Mouse (Mus musculus) bone marrow macrophage, adult 2 months (primary cell): ENCODE data around the gene Wdcp.

Experiments used
- CTCF ChIP-seq: IDR thresholded peaks from 2 replicates; pipeline ENCODE4 v1.5.1; 2012; ENCODE audit warnings: low read depth, mild to moderate bottlenecking, low read length, moderate library complexity
- POLR2A ChIP-seq: IDR thresholded peaks from 2 replicates; pipeline ENCODE4 v1.6.1; 2012; ENCODE audit warnings: mild to moderate bottlenecking, low read depth, low read length, borderline replicate concordance

DNA sequence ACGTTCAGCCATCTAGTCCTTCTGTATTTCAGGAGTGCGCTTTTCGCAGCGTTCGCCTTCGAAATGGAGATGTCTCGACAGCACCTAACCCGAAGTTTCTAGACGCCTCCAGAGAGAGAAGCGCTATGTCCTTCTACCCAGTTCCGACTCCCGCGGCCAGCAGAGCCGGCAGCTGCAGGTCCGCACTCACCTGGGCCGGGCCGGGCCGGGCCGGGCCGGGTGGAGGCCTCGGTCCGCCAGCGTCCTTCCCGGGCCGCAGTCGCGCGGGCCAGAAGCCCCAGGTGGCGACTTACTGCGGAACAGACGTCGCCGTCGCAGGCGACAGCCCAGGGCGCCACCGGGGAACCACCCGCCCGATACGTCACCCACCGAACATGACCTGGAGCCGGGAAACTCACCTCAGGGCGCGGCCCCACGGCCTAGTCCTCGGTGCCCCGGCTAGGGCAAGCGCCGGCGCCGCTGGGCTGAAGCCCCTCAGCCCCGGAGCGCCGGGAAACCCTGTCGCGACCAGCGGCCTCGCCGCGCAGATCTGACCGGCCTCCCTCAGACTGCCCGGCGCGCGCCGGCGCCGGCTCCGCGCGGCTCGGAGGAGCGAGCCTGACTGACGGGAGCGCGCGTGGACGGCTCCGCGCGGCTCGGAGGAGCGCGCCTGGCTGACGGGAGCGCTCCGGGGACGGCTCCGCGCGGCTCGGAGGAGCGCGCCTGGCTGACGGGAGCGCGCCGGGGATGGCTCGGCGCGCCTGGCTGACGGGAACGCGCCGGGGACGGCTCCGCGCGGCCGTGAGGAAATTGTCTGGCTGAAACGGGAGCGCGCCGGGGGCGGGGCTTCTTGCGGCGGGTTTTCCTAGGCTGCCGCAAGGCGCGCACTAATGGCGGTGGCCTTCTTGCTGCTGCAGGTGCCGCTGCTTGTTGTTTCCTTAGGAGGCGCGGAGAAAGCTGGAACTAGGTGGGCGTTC is 64.1 kb downstream of the Wdcp start, which contains the start of gene Ubxn2a:
- TF ChIP-seq POLR2A, result no peak
- TF ChIP-seq CTCF, result no peak
